Mouse (Mus musculus) heart, postnatal 4 days (tissue): ENCODE measurements around the gene Rad17. TPM values are rescaled to one million over a fixed set of nuclear protein-coding genes. Genes with fewer than 3 reads are reported as not detected.

Source experiments
- DNase-seq: peaks from one replicate; pipeline ENCODE4 v3.0.0; 2021
- total RNA-seq, 2 experiments: library from RNA; stranded (reverse); gene quantifications; 2 replicates each; pipeline ENCODE4 v1.2.3; 2021

Rad17 gene
- total RNA-seq, 2 experiments from 2014 or later, result 21.8 to 22.5 TPM

- DNase-seq, result no peak
Measured at GRCm38 (mm10) chr13:100612903-100613302, 37.9 kb downstream of the Rad17 start.

- no peak for DNase-seq
Measured at GRCm38 (mm10) chr13:100612251-100612650, 38.6 kb downstream of the Rad17 start.

GRCm38 (mm10) chr13:100611266-100611665, 39.6 kb downstream of the Rad17 start:
- no peak for DNase-seq

- no peak for DNase-seq
Measured at GRCm38 (mm10) chr13:100607756-100608155, 43.1 kb downstream of the Rad17 start.

- no peak for DNase-seq
Measured at GRCm38 (mm10) chr13:100605845-100606244, 45.0 kb downstream of the Rad17 start.

GRCm38 (mm10) chr13:100603738-100604095, 47.1 kb downstream of the Rad17 start:
- no peak for DNase-seq

GRCm38 (mm10) chr13:100603031-100603737, 47.7 kb downstream of the Rad17 start:
- no peak for DNase-seq

- DNase-seq, result no peak
Measured at GRCm38 (mm10) chr13:100602239-100602902, 48.5 kb downstream of the Rad17 start.

GRCm38 (mm10) chr13:100601034-100601433, 49.8 kb downstream of the Rad17 start:
- no peak for DNase-seq

- no peak for DNase-seq
Measured at GRCm38 (mm10) chr13:100600317-100600716, 50.5 kb downstream of the Rad17 start.

- DNase-seq, result no peak
Measured at GRCm38 (mm10) chr13:100597284-100597683, 53.6 kb downstream of the Rad17 start.

- no peak for DNase-seq
Measured at GRCm38 (mm10) chr13:100595552-100595885, 55.3 kb downstream of the Rad17 start.

GRCm38 (mm10) chr13:100594838-100595551, 55.9 kb downstream of the Rad17 start:
- DNase-seq, result no peak

- DNase-seq, result peak; percentile 27
Measured at GRCm38 (mm10) chr13:100594041-100594792, 56.6 kb downstream of the Rad17 start.

GRCm38 (mm10) chr13:100588646-100589045, 62.2 kb downstream of the Rad17 start:
- no peak for DNase-seq

- no peak for DNase-seq
Measured at GRCm38 (mm10) chr13:100582144-100582543, 68.7 kb downstream of the Rad17 start.

- peak; percentile 48 for DNase-seq
Measured at GRCm38 (mm10) chr13:100581701-100582100, 69.2 kb downstream of the Rad17 start.

GRCm38 (mm10) chr13:100579951-100580350, 70.9 kb downstream of the Rad17 start:
- no peak for DNase-seq

GRCm38 (mm10) chr13:100579220-100579619, 71.6 kb downstream of the Rad17 start:
- DNase-seq, result no peak

- DNase-seq, result no peak
Measured at GRCm38 (mm10) chr13:100575950-100576349, 74.9 kb downstream of the Rad17 start.

- no peak for DNase-seq
Measured at GRCm38 (mm10) chr13:100570713-100571112, 80.1 kb downstream of the Rad17 start.

GRCm38 (mm10) chr13:100568359-100568758, 82.5 kb downstream of the Rad17 start:
- no peak for DNase-seq
